Mouse (Mus musculus): ENCODE data around the gene Atf7ip2. TPM values are rescaled to one million over a fixed set of nuclear protein-coding genes. Genes with fewer than 3 reads are reported as not detected.

Atf7ip2 gene
- polyA plus RNA-seq, 1 experiment = 0.03 TPM

DNA sequence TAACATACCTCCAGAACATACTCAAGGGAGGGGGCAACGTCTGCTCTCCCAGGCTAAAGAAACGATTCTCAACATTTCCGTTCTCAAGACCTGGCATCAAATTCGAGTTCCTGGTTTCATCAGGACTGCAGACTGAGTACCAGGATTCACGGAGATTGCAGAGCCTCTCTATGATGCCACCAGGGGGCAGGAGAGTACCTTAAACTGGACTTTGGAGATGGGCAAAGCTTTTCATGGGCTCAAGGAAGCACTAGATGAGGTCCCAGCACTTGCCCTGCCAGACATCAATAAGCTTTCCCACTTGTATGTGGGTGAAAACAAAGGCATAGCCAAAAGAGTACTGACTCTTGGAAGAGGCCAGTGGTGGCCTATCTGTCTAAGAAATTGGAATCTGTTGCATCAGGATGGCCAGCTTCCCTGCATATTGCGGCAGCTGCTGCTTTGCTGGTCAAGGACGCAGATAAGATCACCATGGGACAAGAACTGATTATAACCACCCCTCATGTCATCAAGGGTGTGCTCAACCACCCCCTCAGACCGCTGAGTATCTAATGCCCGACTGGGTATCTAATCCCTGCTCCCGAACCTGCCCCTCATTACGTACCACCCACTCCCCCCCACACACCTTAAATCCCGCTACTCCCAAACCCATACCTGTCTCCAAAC, 87.9 kb downstream of the Atf7ip2 start:
- Histone ChIP-seq H3K4me1 (ENCODE audit: control insufficient read depth, insufficient read depth, low read length) (no peaks in the 10 kb centered on the region), H3K27ac (ENCODE audit: insufficient read depth, low read length) (no peak overlapping the region), H3K27me3 (ENCODE audit: control insufficient read depth, insufficient read depth, low read length) (no peaks in the 10 kb centered on the region), H3K4me3 (replicated peaks; ENCODE audit: insufficient read depth, low read depth, low read length) (no peak overlapping the region)
- TF ChIP-seq POLR2A (IDR thresholded peaks at IDR 0.05; ENCODE audit: borderline replicate concordance, insufficient read depth, low read length) (no peak), CTCF (IDR thresholded peaks at IDR 0.05; ENCODE audit: borderline replicate concordance, insufficient read depth, low read depth, low read length) (peak; percentile 87)
- peak; percentile 74 to 79 for DNase-seq
- 48% methylated on average over 12 of the region's 12 CpGs for WGBS

DNA sequence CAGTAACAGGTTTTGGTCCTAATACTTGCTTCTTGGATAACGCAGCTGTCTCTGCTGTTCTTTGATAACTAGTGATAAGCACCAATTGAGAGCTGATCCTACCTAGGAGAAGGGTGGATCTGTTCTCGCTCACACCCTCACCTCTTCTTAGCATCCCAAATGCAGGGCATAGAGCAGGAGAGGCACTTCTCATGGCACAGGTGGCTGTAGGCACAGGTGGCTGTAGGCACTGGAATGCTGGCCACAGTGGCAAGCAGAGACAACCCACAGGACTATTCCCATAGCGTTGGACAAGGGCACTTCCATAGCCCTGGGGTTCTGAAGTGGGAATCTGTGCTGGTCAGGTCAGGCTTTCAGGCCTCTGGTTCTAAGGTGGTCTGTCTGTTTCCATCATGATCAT, 89.4 kb downstream of the Atf7ip2 start:
- H3K27me3 ChIP-seq (ENCODE audit: control insufficient read depth, insufficient read depth, low read length) = no peaks in the 10 kb centered on the region
- 85% methylated on average over 3 of the region's 3 CpGs for WGBS
- H3K4me1 ChIP-seq (ENCODE audit: control insufficient read depth, insufficient read depth, low read length) = no peaks in the 10 kb centered on the region
- H3K27ac ChIP-seq (ENCODE audit: insufficient read depth, low read length) = no peak overlapping the region
- TF ChIP-seq POLR2A (IDR thresholded peaks at IDR 0.05; ENCODE audit: borderline replicate concordance, insufficient read depth, low read length) (no peak), CTCF (IDR thresholded peaks at IDR 0.05; ENCODE audit: borderline replicate concordance, insufficient read depth, low read depth, low read length) (no peak)
- no peak overlapping the region for H3K4me3 ChIP-seq (replicated peaks; ENCODE audit: insufficient read depth, low read depth, low read length)
- DNase-seq = no peak

DNA sequence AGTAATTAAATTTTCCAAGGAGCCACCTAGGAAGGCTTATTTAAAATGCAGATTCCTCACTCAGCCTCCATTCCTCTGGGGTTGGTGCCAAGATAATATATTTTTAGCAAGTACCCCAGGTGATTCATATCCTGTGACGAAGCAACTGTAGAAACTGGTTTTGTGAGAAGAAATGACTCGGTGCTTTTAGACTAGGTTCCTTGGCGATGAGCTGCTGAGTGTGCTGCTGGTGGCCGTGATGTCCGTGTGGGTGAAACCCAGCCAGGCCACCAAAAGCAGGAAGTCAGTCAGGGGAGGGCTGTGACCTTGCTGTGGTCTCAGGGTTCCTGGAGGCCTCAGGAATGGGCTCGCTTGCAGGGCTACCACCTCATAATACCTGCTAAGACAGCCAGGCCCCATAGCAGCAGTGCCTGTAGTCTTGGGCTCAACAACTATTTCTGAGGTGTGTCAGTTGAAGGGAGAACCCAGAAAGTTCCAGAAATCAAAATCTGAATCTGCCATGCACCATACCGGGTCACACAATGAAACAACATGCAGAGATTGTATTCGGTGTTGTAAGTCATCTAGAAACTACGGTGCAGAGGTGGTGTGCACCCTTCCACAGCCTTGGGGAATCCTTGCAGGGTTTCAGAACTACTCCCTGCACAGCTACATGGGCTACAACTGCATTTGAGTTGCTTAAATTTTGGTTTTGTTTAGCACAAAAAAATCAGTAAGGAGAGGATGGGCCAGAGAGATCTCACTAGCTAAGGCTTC, 94.2 kb downstream of the Atf7ip2 start:
- peak; percentile 19 to 52 for DNase-seq
- no peak for TF ChIP-seq CTCF (IDR thresholded peaks at IDR 0.05; ENCODE audit: borderline replicate concordance, insufficient read depth, low read depth, low read length)
- no peak for TF ChIP-seq POLR2A (IDR thresholded peaks at IDR 0.05; ENCODE audit: borderline replicate concordance, insufficient read depth, low read length)
- H3K27me3 ChIP-seq (ENCODE audit: control insufficient read depth, insufficient read depth, low read length) = no peaks in the 10 kb centered on the region
- 47% methylated on average over 9 of the region's 9 CpGs for WGBS
- H3K4me1 ChIP-seq (ENCODE audit: control insufficient read depth, insufficient read depth, low read length) = no peaks in the 10 kb centered on the region
- H3K27ac ChIP-seq (ENCODE audit: insufficient read depth, low read length) = no peak overlapping the region
- H3K4me3 ChIP-seq (replicated peaks; ENCODE audit: insufficient read depth, low read depth, low read length) = no peak overlapping the region

DNA sequence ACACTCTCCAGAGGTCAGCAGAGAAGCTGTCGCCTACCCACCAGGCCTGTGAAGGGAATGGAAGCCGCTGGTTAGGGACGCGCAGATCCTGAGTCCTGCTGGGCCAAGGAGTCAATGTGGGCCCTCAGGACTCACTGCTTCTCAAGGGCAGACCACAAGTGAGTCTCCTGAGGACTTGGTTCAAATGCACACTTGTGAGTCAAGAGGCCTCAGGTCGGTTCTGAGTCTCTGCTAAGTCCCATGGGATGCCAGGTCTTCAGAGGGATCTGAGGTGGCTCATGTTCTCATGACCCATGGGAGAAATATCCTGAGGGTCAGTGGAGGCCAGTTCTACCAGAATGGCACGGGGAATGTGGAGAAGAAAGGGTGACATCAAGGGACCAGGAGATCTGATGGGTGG, 95.6 kb downstream of the Atf7ip2 start:
- no peaks in the 10 kb centered on the region for H3K27me3 ChIP-seq (ENCODE audit: control insufficient read depth, insufficient read depth, low read length)
- DNase-seq = no peak
- WGBS = 90% methylated on average over 6 of the region's 6 CpGs
- no peaks in the 10 kb centered on the region for H3K4me1 ChIP-seq (ENCODE audit: control insufficient read depth, insufficient read depth, low read length)
- H3K4me3 ChIP-seq (replicated peaks; ENCODE audit: insufficient read depth, low read depth, low read length) = no peak overlapping the region
- no peak overlapping the region for H3K27ac ChIP-seq (ENCODE audit: insufficient read depth, low read length)
- no peak for TF ChIP-seq POLR2A (IDR thresholded peaks at IDR 0.05; ENCODE audit: borderline replicate concordance, insufficient read depth, low read length)
- no peak for TF ChIP-seq CTCF (IDR thresholded peaks at IDR 0.05; ENCODE audit: borderline replicate concordance, insufficient read depth, low read depth, low read length)

DNA sequence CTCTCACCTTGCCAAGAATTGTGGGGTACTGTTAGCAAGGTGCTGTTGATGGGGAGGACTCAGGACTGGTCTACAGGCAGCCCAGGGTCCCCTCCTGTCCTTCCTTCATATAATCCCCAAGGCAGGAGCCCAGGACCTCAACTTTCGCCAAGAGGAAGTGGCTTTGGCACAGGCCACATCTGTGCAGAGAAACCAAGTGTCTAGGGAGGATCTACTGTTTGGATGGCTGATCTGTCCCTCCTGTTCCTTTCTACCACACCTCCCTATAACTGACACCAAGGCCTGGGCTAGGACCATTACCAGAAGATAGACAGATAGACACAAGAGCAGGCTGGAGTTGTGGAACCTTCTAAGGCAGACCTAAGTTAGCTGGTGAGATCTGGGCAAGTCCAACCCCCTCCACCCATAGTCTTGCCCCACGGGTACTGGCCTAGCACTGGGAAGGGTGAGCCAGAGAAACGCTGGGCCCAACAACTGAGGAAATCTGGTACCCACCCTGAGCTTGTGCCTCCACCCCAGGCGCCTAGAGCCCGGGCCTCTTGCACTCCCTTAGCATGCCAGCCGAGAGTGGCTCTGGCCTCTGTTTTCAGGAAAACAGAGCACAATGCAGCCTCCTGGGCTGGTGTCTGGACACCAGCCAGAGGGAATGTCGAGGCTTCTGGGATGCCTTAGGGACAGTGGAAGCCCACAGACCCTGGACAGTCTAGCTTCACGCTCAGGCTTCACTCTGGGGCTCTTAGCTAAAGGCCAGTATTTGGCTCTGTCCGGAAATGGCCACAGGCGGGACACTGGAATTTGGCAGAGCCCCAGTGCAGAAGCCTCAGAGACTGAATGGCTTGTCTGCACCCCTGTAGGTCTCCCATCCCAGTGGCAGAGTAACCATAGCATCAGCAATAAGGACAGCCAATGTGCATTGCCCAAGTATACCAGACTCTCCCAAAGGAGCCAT, 105.5 kb downstream of the Atf7ip2 start:
- DNase-seq = peak in 1 of 2 experiments; percentile 6
- 39% methylated on average over 10 of the region's 10 CpGs for WGBS
- H3K4me3 ChIP-seq (replicated peaks; ENCODE audit: insufficient read depth, low read depth, low read length) = no peak overlapping the region
- no peaks in the 10 kb centered on the region for H3K27me3 ChIP-seq (ENCODE audit: control insufficient read depth, insufficient read depth, low read length)
- TF ChIP-seq POLR2A (IDR thresholded peaks at IDR 0.05; ENCODE audit: borderline replicate concordance, insufficient read depth, low read length) (no peak), CTCF (IDR thresholded peaks at IDR 0.05; ENCODE audit: borderline replicate concordance, insufficient read depth, low read depth, low read length) (no peak)
- no peak overlapping the region for H3K27ac ChIP-seq (ENCODE audit: insufficient read depth, low read length)
- no peaks in the 10 kb centered on the region for H3K4me1 ChIP-seq (ENCODE audit: control insufficient read depth, insufficient read depth, low read length)

DNA sequence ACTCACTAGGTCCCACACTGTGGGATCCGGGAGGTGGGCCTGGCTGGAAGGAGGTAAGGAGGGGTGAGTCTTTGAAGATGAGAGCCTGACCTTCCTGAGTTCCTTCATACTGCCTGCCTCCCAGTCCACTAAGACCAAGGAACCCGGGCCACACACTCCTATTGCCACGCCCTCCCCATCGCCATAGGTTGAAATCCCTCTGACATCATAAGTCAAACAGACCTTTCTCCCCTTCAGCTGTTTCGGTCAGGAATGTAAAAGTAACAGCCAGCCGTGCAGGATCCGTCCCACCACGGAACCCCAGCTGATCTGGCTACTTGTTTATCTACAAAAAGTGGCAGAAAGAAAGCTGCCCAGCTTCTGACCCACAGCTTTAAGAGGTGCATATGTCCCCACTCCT, 107.1 kb downstream of the Atf7ip2 start:
- no peak for TF ChIP-seq POLR2A (IDR thresholded peaks at IDR 0.05; ENCODE audit: borderline replicate concordance, insufficient read depth, low read length)
- TF ChIP-seq CTCF (IDR thresholded peaks at IDR 0.05; ENCODE audit: borderline replicate concordance, insufficient read depth, low read depth, low read length) = no peak
- Histone ChIP-seq H3K27ac (ENCODE audit: insufficient read depth, low read length) (no peak overlapping the region), H3K4me3 (replicated peaks; ENCODE audit: insufficient read depth, low read depth, low read length) (no peak overlapping the region), H3K27me3 (ENCODE audit: control insufficient read depth, insufficient read depth, low read length) (no peaks in the 10 kb centered on the region; the same call in 1 of the 2 replicates), H3K4me1 (ENCODE audit: control insufficient read depth, insufficient read depth, low read length) (no peaks in the 10 kb centered on the region)
- 64% methylated on average over 8 of the region's 8 CpGs for WGBS
- no peak for DNase-seq
